Mouse (Mus musculus) liver, embryonic 16.5 days (tissue): Measurements from ENCODE around the gene Pdlim1. TPM values are rescaled to one million over a fixed set of nuclear protein-coding genes. Genes with fewer than 3 reads are reported as not detected.

ENCODE experiments used
- ATAC-seq: fragments of 200-750 bp; cut with Nextera tagmentation; 2 replicates; pipeline ENCODE4 v1.8.0; 2017; ENCODE audit warnings: low read depth, mild to moderate bottlenecking, moderate number of reproducible peaks, moderate library complexity
- H3K27ac ChIP-seq: fragments of 300-500 bp; sonication (generic); 2 replicates; pipeline ENCODE4 v1.5.1; 2014; ENCODE audit warnings: mild to moderate bottlenecking, low read length
- H3K27me3 ChIP-seq: fragments of 300-500 bp; sonication (generic); 2 replicates; pipeline ENCODE4 v1.6.1; 2014; ENCODE audit warnings: low read depth, low read length, mixed read lengths; ENCODE audit not compliant: control insufficient read depth, insufficient read depth
- H3K36me3 ChIP-seq: fragments of 300-500 bp; sonication (generic); 2 replicates; pipeline ENCODE4 v1.6.1; 2014; ENCODE audit warnings: mild to moderate bottlenecking; ENCODE audit not compliant: control insufficient read depth, insufficient read depth
- H3K4me1 ChIP-seq: fragments of 300-500 bp; sonication (generic); 2 replicates; pipeline ENCODE4 v1.6.1; 2014; ENCODE audit warnings: low read depth, low read length, mixed read lengths; ENCODE audit not compliant: control insufficient read depth
- H3K4me2 ChIP-seq: fragments of 300-500 bp; sonication (generic); 2 replicates; pipeline ENCODE4 v1.6.1; 2014; ENCODE audit warnings: low read depth, low read length, mixed read lengths
- H3K4me3 ChIP-seq: fragments of 300-500 bp; sonication (generic); 2 replicates; pipeline ENCODE4 v1.5.1; 2014; ENCODE audit warnings: low read depth, mild to moderate bottlenecking, low read length
- H3K9ac ChIP-seq: fragments of 300-500 bp; sonication (generic); 2 replicates; pipeline ENCODE4 v1.6.1; 2014; ENCODE audit warnings: low read depth, low read length
- H3K9me3 ChIP-seq: fragments of 300-500 bp; sonication (generic); replicated peaks from 2 replicates; pipeline ENCODE4 v1.6.1; 2016; ENCODE audit warnings: low read length; ENCODE audit not compliant: control insufficient read depth
- WGBS: fragments of 180-500 bp; shearing (Covaris S2); extraction: QIAGEN DNeasy Blood & Tissue Kit; methylation state at CpG from one replicate; pipeline ENCODE4 v1.1.7; 2014; ENCODE audit not compliant: insufficient replicate concordance; 5-methylcytosine and 5-hydroxymethylcytosine counted together
- polyA plus RNA-seq: library from polyadenylated mRNA; unstranded; fragments of >200 nt; fragmentation: Nextera tagmentation; extraction: Ambion mirVana; gene quantifications from 2 replicates; pipeline ENCODE4 v1.2.1, GENCODE M21; 2015

The Pdlim1 gene
- polyA plus RNA-seq, 1 experiment from 2014 or later, result 70.4 TPM

DNA sequence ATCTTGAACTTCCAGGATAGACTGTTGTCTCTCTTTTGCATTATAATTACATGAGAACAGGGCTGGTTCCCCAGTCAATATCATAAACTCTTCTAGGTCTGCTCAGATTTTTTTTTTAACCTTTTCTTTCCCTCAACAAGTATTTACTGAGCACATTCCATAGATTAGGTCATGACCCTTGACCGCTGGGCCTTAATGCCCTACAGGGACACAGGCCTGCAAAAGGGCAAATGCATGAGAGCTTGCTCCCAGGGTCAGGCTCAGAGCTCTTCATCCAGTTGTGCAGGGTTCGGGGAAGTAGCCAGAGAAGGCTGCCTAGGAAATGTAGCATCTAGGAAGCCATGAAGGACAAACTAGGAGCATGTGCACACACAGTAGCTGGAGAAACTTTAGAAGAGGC, 35.0 kb upstream of the Pdlim1 start:
- Histone ChIP-seq H3K4me2 (no peak overlapping the region), H3K4me3 (no peak overlapping the region), H3K27ac (no peak overlapping the region), H3K4me1 (no peaks in the 10 kb centered on the region), H3K9ac (no peak overlapping the region), H3K27me3 (no peaks in the 10 kb centered on the region), H3K9me3 (no peaks in the 10 kb centered on the region), H3K36me3 (peaks cover 9% of the 10 kb centered on the region)
- no peak for ATAC-seq
- WGBS, result 69% methylated on average over 2 of the region's 2 CpGs

DNA sequence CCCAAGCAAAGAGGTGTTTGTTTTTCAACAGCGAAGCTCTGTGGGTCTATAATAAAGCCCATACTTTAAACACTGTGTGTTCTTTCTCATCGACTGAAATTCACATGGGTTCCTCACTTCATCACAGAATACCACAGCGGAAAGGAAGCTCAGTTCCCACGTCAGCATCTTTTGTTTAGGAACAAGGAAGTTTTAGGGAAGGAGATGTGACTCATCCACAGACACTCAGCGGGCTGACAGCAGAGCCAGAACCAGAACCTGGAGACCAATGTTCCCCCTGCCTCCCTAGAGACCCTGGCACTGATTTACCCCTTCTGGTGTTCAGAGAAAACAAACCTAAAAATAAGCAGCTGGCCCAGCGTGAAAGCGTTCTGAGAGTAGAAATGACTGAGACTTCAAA, 33.8 kb upstream of the Pdlim1 start:
- H3K36me3 ChIP-seq, result peaks cover 9% of the 10 kb centered on the region
- H3K4me3 ChIP-seq, result no peak overlapping the region
- no peak overlapping the region for H3K4me2 ChIP-seq
- 69% methylated on average over 7 of the region's 7 CpGs for WGBS
- no peaks in the 10 kb centered on the region for H3K27me3 ChIP-seq
- no peak for ATAC-seq
- H3K27ac ChIP-seq, result no peak overlapping the region
- H3K9ac ChIP-seq, result no peak overlapping the region
- H3K9me3 ChIP-seq, result no peaks in the 10 kb centered on the region
- no peaks in the 10 kb centered on the region for H3K4me1 ChIP-seq

DNA sequence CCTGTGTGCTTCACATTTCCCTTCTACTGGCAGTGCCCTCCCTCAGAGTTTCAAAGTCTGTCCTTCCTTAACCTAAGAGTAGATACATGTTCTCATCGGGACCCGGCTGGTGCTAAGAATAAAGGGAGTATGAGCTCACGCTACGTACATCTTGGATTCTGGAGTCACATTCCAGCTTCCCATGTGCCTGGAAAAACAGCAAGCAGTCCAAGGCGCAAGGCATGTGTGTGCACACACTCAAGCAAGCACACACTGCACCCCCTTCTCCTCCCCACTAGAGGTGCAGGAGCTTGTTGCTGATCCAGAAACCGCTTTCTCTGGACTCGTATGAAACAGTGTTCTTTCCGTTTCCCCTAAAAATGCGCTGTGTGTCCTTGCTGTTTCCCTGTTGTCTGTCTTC, 31.3 kb upstream of the Pdlim1 start:
- WGBS, result 86% methylated on average over 9 of the region's 9 CpGs
- H3K4me2 ChIP-seq, result no peak overlapping the region
- H3K9ac ChIP-seq, result no peak overlapping the region
- H3K9me3 ChIP-seq, result no peaks in the 10 kb centered on the region
- no peak for ATAC-seq
- H3K36me3 ChIP-seq, result no peaks in the 10 kb centered on the region
- peaks cover 10% of the 10 kb centered on the region for H3K4me1 ChIP-seq
- H3K4me3 ChIP-seq, result no peak overlapping the region
- no peak overlapping the region for H3K27ac ChIP-seq
- H3K27me3 ChIP-seq, result no peaks in the 10 kb centered on the region

DNA sequence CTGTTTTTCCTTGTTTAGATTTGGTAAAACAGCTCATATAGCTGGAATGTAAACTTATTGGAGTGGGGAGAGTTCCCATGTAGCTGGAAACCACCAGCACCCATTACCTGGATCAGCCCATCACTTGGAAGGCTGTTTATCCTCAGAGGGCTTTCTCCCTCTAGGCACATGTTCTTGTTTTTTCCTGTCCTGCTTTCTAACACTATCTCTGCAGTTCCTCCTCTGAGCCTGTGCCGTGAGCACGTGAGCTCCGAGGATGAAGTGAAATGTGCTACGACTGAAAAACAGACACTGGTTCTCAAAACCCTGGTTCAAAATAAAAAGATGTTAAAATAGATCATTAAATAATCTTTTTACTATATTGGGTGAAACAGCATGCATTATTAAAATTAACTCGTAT, 30.8 kb upstream of the Pdlim1 start:
- Histone ChIP-seq H3K27ac (no peak overlapping the region), H3K36me3 (no peaks in the 10 kb centered on the region), H3K9ac (no peak overlapping the region), H3K4me1 (peaks cover 14% of the 10 kb centered on the region), H3K9me3 (no peaks in the 10 kb centered on the region), H3K4me3 (no peak overlapping the region), H3K27me3 (no peaks in the 10 kb centered on the region), H3K4me2 (no peak overlapping the region)
- no peak for ATAC-seq
- 65% methylated on average over 5 of the region's 5 CpGs for WGBS

DNA sequence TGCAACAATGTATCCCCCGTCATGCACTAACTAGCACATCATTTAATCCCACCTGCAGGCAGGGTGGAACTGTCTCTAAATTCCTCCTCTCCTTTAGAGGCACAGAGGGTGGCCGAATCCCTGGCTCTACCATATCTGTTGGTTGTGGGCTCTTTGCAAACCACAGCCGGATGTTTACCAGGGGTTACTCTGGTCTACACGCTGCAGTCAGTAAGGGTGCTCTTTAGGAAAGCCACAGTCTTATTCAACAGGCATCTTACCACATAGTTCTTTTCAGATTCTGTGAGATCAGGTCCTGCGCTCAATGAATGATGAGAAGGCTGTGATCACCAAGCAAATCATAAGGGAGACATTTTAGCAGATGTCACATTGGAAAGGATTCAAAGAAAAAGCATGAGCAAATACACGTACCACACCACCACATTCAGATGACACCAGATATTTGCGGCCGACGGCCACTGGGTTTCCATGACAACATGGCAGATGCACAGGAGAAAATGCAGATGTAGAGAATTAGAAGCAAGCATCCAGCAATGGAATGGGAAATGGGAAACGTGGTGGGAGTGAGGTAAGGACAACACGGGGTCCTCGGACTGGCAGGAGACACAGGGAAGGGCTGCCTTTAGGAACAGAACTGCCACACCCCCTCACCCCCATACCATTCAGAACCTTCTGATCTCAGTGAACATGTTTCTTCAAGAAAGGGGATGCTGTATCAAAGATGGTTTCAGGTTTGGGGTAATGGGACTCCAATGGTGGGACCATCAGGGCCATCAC, 28.5 kb upstream of the Pdlim1 start:
- H3K4me1 ChIP-seq, result peaks cover 30% of the 10 kb centered on the region
- ATAC-seq, result no peak
- H3K4me2 ChIP-seq, result no peak overlapping the region
- no peaks in the 10 kb centered on the region for H3K27me3 ChIP-seq
- no peaks in the 10 kb centered on the region for H3K9me3 ChIP-seq
- H3K27ac ChIP-seq, result no peak overlapping the region
- no peak overlapping the region for H3K4me3 ChIP-seq
- H3K36me3 ChIP-seq, result no peaks in the 10 kb centered on the region
- WGBS, result 67% methylated on average over 12 of the region's 12 CpGs
- H3K9ac ChIP-seq, result no peak overlapping the region

DNA sequence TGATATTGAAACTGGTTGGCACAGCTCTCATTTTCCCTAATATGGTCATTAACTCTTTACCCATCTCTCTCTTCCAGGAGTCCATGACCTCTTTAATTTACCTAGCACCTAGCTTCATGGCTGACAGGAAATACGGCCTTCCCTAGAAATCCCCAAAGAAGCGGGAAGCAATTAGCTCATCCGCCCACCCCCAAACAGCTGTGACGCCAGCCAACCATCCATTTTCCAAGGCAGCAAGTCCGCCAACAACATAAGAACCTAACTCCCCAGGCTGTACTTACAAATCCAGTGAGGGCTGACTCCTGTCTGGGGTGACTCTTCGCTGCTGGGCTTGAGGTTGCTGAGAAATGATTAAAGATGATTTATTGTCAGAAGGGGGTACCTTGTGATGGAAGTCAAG, 27.5 kb upstream of the Pdlim1 start:
- Histone ChIP-seq H3K36me3 (no peaks in the 10 kb centered on the region), H3K27me3 (no peaks in the 10 kb centered on the region), H3K9ac (no peak overlapping the region), H3K4me2 (no peak overlapping the region), H3K27ac (no peak overlapping the region), H3K9me3 (no peaks in the 10 kb centered on the region), H3K4me3 (no peak overlapping the region), H3K4me1 (peaks cover 30% of the 10 kb centered on the region)
- no peak for ATAC-seq
- WGBS, result 83% methylated on average over 6 of the region's 6 CpGs

DNA sequence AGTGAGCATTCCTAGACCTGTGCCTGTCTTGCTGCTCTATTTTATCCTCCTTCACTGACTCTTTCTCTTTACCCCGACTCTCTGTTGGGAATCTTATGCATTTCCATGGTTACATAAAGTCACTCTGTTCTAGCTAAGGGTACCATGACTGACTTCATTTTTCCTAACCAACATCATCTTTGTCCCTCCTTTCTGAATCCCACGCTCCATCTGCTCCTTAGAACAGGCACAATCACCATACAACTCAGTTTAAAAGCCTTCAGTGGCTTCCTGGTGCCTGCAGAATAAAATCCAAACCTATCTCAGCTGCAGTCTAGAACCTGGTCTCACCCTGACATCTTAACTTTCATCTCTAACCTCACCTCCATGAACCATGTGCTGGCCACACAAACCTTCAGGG, 26.9 kb upstream of the Pdlim1 start:
- peak overlapping the region; percentile 91 for H3K27ac ChIP-seq
- peak overlapping the region; percentile 30 for H3K4me3 ChIP-seq
- peak overlapping the region; percentile 56 for H3K4me2 ChIP-seq
- peak overlapping the region; percentile 14 for H3K9ac ChIP-seq
- ATAC-seq, result no peak
- no peaks in the 10 kb centered on the region for H3K27me3 ChIP-seq
- WGBS, result 72% methylated on average over 2 of the region's 2 CpGs
- no peaks in the 10 kb centered on the region for H3K9me3 ChIP-seq
- H3K4me1 ChIP-seq, result peaks cover 30% of the 10 kb centered on the region
- H3K36me3 ChIP-seq, result no peaks in the 10 kb centered on the region

DNA sequence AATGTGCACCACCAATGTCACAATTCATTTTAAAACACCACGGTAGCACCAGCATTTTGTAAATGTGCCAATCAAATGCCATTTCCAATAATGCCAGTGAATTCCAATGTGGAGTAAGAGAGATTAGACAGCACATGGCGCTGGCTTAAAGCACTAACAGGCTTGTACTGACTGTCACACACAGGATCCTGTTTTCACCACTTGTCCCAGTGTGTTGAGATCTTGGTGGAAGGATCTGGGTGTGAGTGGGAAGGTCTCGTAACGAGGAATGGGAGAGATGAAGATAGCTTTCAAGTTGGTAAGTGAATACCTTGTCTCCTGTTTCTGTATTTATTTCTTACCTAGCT, 26.1 kb upstream of the Pdlim1 start:
- H3K4me3 ChIP-seq, result peak overlapping the region; percentile 30

DNA sequence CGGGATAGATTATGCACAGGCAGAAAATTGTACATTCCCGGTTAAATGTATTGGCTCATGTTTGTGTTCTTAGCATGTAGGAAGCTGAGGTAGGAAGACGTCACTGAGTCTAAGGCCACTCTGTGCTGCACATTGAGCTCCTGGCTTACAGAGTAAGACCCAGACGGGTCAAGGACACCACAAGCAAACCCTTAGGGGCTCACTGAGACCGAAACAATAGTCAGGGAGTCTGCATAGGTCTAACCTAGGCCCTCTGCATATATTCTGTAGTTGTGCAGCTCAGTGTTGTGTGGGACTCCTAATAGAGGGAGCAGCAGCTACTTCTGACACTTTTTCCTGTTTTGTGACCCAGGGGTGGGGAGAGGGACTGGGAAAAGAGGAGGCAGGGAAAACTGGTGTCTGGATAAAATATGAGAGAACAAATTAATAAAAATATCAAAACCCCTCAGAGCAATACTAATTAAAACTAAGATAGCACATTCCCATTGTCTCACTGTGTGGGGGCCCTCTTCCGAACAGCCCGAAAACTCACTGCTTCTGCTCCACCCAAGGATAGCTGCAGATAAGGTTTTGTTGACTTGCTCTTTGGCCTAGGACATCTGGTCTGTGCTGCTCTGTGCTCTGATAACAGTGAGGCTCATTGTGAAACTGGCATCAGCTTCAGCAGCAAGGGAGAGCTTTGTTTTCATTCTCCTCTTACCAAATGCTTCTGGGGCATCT, 25.6 kb upstream of the Pdlim1 start:
- peak; percentile 96 for ATAC-seq
- peak overlapping the region; percentile 56 for H3K4me2 ChIP-seq
- H3K36me3 ChIP-seq, result no peaks in the 10 kb centered on the region
- peak overlapping the region; percentile 30 for H3K4me3 ChIP-seq
- H3K27me3 ChIP-seq, result no peaks in the 10 kb centered on the region
- H3K9me3 ChIP-seq, result no peaks in the 10 kb centered on the region
- H3K9ac ChIP-seq, result peak overlapping the region; percentile 54
- H3K27ac ChIP-seq, result peak overlapping the region; percentile 91
- WGBS, result 35% methylated on average over 7 of the region's 7 CpGs
- H3K4me1 ChIP-seq, result peaks cover 30% of the 10 kb centered on the region

More for the DNA sequence above, 26.1 kb upstream of the Pdlim1 start:
- H3K27ac ChIP-seq, result peak overlapping the region; percentile 91
- no peaks in the 10 kb centered on the region for H3K36me3 ChIP-seq
- H3K9me3 ChIP-seq, result no peaks in the 10 kb centered on the region
- H3K4me1 ChIP-seq, result peaks cover 30% of the 10 kb centered on the region
- peak; percentile 19 for ATAC-seq
- 21% methylated on average over 4 of the region's 4 CpGs for WGBS
- peak overlapping the region; percentile 56 for H3K4me2 ChIP-seq
- peak overlapping the region; percentile 54 for H3K9ac ChIP-seq
- H3K27me3 ChIP-seq, result no peaks in the 10 kb centered on the region
